Mouse (Mus musculus) embryonic stem cell, embryonic (primary cell): Measurements from ENCODE around the gene Gm42421.

Experiments
- CTCF ChIA-PET, 4 experiments: fragments of 300-600 bp in 2 of 4; fragments of 350-600 bp in 2 of 4; sonication (Branson Sonifier 250); formaldehyde crosslinking; loops; one replicate each; lab custom pipeline; 2022; ENCODE audit warnings: inconsistent platforms in 2 of 4; lab: Charles Lee
- POLR2A ChIA-PET, 4 experiments: fragments of 300-600 bp in 2 of 4; fragments of 350-600 bp in 2 of 4; sonication (Branson Sonifier 250); formaldehyde crosslinking; loops; one replicate each; lab custom pipeline; 2022; ENCODE audit warnings: antibody characterized with exemption in 4 of 4, inconsistent platforms in 1 of 4; lab: Charles Lee

The Gm42421 gene

DNA sequence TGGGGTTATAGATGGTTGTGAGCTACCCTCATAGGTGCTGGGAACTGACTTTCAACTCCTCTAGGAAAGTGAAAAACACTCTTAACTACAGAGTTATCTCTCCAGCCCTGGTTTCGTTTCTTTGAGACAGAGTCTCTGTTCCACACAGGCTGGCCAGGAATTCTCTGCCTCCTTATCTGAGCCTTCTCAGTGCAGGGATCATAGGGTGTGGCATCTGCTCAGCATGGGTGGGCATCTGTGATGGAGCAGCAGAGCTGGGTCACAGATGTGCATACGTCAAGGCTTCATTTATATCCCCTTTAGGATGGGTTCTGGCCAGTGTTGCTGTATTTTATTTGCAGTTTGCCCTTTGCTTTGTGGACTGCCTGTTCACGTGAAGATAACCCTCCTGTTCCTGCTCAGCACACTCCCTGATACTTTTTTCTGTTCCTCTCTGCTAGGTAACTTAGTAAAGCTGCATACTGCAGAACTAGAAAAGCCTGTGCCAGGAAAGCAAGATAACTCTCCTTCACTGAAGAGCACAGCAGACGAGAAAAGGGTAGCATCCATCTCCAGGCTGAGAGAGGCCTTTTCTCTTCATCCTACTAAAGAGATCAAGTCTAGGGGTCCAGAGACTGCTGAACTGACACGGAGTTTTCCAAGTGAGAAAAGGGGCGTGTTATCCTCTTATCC is 3.1 kb upstream of the Gm42421 start:
- CTCF ChIA-PET: interaction anchor here in 2 of 4 experiments (0.5 to 1.0 kb wide), 3 partner anchors 50 to 931 kb away, joined by 3 to 7 read pairs (median 3); no protein-coding TSS in a partner anchor
- POLR2A ChIA-PET: interaction anchor here in 2 of 4 experiments (0.6 to 4.1 kb wide), 8 partner anchors 8 to 620 kb away, joined by 3 to 18 read pairs (median 4); partner anchors contain the start of genes Aimp2 (in 2 of the 2), Pms2 (in 2 of the 2) and Rsph10b (in 1 of the 2)

DNA sequence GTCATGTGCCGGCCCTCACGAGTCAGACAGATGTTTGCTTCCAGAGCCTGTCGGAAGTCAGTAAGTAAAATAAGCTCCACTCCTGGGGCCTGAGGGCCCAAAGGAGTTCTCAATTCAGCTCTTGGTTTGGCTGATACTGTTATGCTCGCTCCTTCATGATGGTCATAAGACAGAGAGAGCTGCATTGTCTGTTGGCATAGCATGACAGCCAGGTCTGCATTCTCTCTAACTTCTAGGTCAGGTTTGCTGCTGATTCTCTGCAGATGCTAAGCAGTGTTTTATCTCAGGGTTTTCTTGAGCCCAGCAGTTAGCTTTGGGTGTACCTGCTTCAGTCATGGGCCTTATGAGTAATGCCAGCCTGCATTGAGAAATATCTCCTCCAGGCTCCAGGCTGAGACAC is 1.3 kb downstream of the Gm42421 start:
- ChIA-PET POLR2A (interaction anchor here in 1 of 4 experiments (1.2 kb wide), 1 partner anchor 55 kb away, joined by 6 read pairs; no protein-coding TSS in a partner anchor), CTCF (no interaction called here)

DNA sequence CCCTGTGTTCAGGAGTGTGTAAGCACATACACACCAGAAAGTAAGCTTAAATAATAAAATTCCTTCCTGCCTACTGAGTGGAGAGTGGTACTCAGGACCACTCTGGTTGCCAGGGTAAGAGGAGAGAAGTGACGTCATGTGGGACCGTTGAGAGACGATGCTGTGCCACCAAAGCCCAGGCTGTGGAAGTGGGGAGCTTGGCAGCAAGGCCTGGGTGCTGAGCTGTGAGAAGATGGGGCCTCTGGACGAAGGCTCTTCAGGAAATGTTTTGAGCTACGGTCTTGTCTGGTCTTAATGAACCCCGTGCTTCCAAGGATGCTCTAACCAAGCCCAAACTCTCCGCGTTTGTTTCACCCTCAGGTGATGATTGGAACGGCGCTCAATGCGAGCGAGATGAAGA is 2.7 kb downstream of the Gm42421 start:
- POLR2A ChIA-PET: interaction anchor here in 2 of 4 experiments (0.7 to 1.7 kb wide), 6 partner anchors 10 to 369 kb away, joined by 3 to 4 read pairs (median 3); no protein-coding TSS in a partner anchor
- CTCF ChIA-PET: interaction anchor here in 2 of 4 experiments (0.5 to 0.6 kb wide), 2 partner anchors 48 to 112 kb away, joined by 4 to 5 read pairs; no protein-coding TSS in a partner anchor

DNA sequence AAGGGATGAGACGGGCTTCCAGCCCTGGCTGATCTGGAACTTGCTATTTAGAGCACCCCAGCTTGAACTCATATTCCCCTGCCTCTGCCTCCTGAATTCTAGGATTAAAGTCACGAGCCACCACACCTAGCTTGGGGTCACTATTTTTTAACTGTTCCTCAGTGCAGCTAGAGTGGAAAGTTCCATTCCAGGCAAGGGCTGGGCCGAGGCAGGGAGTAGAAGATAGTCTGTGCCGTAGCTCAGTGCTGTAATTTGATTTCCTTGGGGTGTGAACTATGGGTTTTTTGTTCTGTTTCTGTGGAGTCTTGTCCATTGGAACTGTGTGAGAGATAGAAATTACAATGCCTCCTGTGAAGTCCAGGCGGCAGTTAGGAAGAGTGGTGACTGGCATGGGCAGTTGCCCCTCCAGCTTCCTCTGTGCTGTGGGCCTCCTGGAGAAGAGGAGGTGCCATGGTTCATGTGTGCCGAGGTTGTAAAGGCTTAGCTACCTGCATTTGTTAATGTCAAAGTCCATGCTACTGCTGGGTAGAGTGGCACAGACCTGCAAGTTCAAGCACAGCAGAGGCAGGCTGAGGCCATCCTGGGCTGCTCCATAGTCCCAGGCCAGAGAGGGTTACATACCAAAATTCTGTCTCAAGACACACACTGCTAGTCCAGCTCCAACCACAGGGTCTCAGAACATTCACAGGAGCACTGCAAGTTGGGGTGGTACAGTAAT is 4.0 kb downstream of the Gm42421 start:
- ChIA-PET CTCF (interaction anchor here in 3 of 4 experiments (0.6 to 2.6 kb wide), 17 partner anchors 9 to 863 kb away, joined by 3 to 19 read pairs (median 4); partner anchors contain the start of genes Aimp2 (in 1 of the 3) and Pms2 (in 1 of the 3)), POLR2A (interaction anchor here (0.6 to 2.3 kb wide), 30 partner anchors 8 to 544 kb away, joined by 3 to 18 read pairs (median 4); partner anchors contain the start of genes Aimp2 (in 4 of the 4), Pms2 (in 4 of the 4), Ccz1 (in 1 of the 4) and Cyth3 (in 1 of the 4))

DNA sequence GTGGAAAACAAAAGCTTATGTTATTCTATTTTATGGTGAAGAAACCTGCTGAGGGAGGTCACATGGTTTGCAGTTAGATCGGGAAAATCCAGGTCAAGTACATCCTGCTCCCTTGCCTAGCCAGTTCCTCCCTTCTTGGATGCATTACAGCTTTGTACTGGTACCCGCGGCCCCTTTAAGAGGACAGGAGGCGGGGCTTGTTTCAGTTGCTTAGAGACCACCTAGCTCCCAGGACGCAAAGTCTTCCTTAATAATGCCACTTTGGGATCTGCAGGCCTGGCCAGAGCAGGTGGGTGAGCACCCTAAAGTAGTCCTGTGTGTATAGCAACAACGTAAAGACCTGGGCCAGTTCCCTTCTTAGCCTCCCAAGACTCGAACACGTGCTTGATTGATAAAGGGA is 4.9 kb downstream of the Gm42421 start, which contains the start of gene Rsph10b:
Gene Rsph10b, plus strand, starts transcription at position 205 of the 400 bp plus-strand sequence.
- CTCF ChIA-PET: interaction anchor here in 3 of 4 experiments (0.5 to 2.6 kb wide), 18 partner anchors 9 to 671 kb away, joined by 3 to 19 read pairs (median 4); partner anchors contain the start of genes Aimp2 (in 2 of the 3) and Pms2 (in 2 of the 3)
- POLR2A ChIA-PET: interaction anchor here (0.6 to 2.3 kb wide), 25 partner anchors 8 to 613 kb away, joined by 3 to 18 read pairs (median 4); partner anchors contain the start of genes Aimp2 (in 3 of the 4), Pms2 (in 3 of the 4), Ccz1 (in 1 of the 4) and Cyth3 (in 1 of the 4)

DNA sequence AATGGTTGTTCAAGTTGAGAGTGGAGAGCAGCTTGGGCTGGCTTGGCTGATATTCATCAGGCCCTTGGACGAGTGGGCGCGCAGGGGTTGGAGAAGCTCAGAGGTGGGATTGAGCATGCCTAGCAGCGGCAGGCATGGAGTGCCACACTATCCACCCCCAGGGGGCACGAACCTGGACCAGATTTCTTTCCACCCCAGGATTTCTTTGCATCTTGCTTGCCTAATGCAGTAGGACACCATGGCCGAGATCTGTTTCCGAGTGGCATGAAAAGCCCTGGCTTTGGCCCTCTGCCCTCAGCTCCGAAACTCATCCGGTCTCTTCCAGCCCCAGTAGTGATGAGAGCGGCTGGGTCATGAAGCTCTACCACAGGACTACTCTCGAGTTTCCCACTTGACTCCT is 5.4 kb downstream of the Gm42421 start:
- ChIA-PET CTCF (interaction anchor here (0.5 to 2.6 kb wide), 14 partner anchors 13 to 366 kb away, joined by 3 to 19 read pairs (median 4); partner anchors contain the start of genes Aimp2 (in 2 of the 4) and Pms2 (in 2 of the 4)), POLR2A (interaction anchor here (0.7 to 2.3 kb wide), 21 partner anchors 8 to 612 kb away, joined by 3 to 18 read pairs (median 4); partner anchors contain the start of genes Aimp2 (in 2 of the 4), Pms2 (in 2 of the 4), Ankrd61 (in 1 of the 4) and Ccz1 (in 1 of the 4))

DNA sequence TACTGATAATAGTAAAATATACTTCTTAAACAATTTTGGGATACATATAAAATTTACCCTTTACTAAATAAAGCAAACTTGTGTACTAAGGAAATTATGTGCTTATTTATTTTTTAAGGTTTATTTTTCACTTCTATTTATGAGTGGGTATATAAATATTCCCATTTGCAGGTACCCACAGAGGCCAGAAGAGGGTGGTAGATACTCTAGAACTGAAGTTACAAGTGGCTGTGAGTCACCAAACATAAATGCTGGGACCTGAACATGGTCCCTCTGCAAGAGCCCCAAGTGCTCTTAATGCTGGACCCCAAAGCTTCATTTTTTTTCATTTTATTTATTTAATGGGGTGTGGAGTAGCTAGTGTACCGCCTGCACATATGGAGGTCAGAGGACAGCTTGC is 5.9 kb downstream of the Gm42421 start:
- POLR2A ChIA-PET: interaction anchor here in 3 of 4 experiments (0.7 to 2.3 kb wide), 11 partner anchors 7 to 611 kb away, joined by 3 to 18 read pairs (median 4); partner anchors contain the start of genes Aimp2 (in 1 of the 3), Ankrd61 (in 1 of the 3) and Pms2 (in 1 of the 3)

DNA sequence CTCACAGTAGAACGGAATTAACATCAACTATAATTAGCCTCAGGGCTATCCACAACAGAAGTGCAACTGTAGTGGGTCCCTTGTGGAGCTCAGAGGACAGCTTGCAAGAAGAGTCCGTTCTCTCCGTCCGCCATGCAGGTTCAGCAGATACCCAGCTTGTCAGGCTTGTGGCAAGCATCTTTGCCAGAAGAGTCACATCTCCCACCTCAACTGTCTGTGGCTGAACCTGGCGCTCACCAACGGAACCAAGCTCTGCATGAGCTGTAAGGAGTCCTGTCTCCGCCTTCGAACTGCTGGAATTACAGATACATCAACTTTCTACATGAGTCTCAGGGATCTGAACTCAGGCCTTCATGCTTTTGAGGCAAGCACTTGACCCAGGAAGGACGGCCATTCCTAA is 8.2 kb downstream of the Gm42421 start:
- CTCF ChIA-PET: interaction anchor here in 1 of 4 experiments (0.9 kb wide), 1 partner anchor 39 kb away, joined by 3 read pairs; no protein-coding TSS in a partner anchor
- POLR2A ChIA-PET: interaction anchor here in 1 of 4 experiments (1.4 kb wide), 1 partner anchor 27 kb away, joined by 3 read pairs; no protein-coding TSS in a partner anchor

More for the DNA sequence above, 5.9 kb downstream of the Gm42421 start:
- CTCF ChIA-PET: interaction anchor here in 3 of 4 experiments (0.9 to 2.6 kb wide), 7 partner anchors 12 to 66 kb away, joined by 3 to 19 read pairs (median 8); no protein-coding TSS in a partner anchor

DNA sequence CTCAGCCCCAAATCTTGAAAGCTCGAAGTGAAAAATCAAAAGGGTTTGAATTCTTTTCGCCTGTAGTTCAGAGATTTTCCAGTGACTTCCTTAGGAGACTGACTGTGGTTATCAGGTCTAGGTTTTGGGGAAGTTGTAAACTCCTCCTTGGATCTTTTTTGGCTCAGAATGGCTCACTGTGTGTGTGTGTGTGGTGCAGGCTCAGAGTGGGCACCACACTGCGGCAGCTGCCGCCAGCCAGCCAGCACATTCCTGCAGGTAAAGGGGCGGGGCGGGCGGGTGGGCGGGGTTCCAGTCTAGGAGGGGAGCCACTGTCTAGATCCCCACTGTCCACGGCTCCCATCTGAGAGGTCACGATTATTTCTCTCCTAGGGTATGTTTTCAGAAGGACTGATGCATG is 13.6 kb downstream of the Gm42421 start:
- CTCF ChIA-PET: interaction anchor here in 1 of 4 experiments (0.8 to 1.2 kb wide), 3 partner anchors 9 to 58 kb away, joined by 3 to 4 read pairs (median 3); partner anchors contain the start of gene Rsph10b

DNA sequence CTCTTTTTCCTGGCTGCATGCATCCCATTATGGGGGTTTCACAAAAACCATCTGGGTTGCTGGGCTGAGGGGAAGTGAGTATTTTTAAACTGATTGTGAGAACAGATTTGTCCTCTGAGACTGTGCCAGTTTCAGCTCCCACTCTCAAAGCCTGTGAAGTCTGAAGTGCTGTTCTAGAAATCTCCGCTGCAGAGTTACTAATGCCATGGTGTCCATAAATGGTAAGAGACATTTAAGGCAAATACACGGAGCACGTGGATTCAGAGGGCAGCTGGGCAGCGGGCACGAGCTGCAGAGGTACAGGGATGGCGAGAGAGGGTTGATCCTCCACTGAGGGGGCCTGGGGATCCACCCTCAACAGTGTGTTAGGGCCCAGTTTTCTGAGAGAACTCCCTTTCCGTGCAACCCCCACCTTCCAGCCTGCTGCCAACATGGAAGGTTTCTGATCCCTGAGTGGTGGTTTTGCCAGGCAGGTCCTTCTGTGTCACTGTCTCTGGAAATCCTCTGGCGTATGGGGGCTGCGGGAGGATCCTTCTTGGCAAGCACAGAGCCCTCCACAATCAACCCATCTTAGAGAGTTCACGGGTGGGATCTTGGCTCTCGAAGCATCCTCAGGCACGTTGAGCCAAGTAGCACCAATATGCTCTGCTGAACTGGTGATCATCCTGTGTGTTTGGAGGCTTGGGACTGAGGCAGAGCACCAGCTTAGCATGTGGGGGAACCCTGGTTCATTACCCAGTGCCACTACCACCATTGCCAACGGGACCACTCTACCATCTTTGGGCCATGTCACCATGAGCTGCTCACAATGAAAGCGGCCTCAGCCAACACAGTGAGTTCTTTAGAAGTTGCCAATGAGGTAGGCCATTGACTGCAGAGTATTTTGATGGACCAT is 15.5 kb downstream of the Gm42421 start:
- POLR2A ChIA-PET: no interaction called here
- CTCF ChIA-PET: interaction anchor here in 1 of 4 experiments (2.1 kb wide), 1 partner anchor 31 kb away, joined by 6 read pairs; no protein-coding TSS in a partner anchor

More for the DNA sequence above, 13.6 kb downstream of the Gm42421 start:
- POLR2A ChIA-PET: interaction anchor here in 3 of 4 experiments (0.5 to 2.1 kb wide), 10 partner anchors 8 to 1356 kb away, joined by 3 to 8 read pairs (median 3); partner anchors contain the start of genes Rsph10b (in 2 of the 3) and Usp42 (in 1 of the 3)

DNA sequence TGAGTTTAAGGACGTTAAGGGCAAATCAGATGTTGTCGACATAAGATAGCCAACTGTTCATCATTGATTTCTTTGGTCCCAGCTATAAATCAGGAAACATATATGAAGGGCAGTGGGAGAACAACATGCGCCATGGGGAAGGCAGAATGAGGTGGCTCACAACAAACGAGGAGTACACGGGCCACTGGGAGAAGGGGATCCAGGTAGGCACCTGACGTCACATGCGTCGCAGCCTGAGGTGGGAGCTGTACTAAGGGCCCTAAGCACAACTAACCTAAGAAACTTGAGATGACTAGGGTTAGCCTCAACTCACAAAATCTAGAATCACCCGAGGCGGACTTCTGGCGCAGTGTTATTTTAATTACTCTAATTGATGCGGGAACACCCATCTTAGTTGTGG is 20.4 kb downstream of the Gm42421 start:
- CTCF ChIA-PET: interaction anchor here in 2 of 4 experiments (0.8 to 1.2 kb wide), 2 partner anchors 15 to 259 kb away, joined by 3 to 4 read pairs; partner anchors contain the start of gene Rsph10b (in 1 of the 2)

DNA sequence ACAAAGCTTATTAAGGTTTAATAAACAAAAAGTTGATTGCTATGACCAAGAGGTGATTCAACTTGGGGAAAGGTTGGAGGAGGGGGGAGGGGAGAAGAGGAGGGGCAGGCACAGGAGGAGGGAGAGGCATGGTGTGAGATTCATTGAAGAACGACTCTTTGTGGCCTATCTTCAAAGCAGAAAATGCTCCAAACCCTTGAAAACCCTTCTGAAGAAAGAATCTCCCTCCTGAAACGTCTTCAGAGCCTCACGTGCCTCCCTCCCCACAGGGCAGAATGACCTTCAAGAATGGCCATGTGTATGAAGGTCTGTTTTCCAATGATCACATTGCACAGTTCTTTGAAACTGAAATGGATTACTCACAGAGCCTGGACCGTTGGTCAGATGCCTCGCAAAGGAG is 22.0 kb downstream of the Gm42421 start:
- CTCF ChIA-PET: interaction anchor here in 1 of 4 experiments (0.5 to 0.6 kb wide), 2 partner anchors 10 to 25 kb away, joined by 3 to 10 read pairs; no protein-coding TSS in a partner anchor
- POLR2A ChIA-PET: interaction anchor here in 1 of 4 experiments (0.6 to 1.0 kb wide), 3 partner anchors 9 to 165 kb away, joined by 3 to 7 read pairs (median 3); no protein-coding TSS in a partner anchor

More for the DNA sequence above, 20.4 kb downstream of the Gm42421 start:
- POLR2A ChIA-PET: interaction anchor here in 3 of 4 experiments (0.6 to 1.9 kb wide), 3 partner anchors 15 to 326 kb away, joined by 3 to 6 read pairs (median 3); partner anchors contain the start of genes Cyth3 (in 1 of the 3) and Rsph10b (in 1 of the 3)

DNA sequence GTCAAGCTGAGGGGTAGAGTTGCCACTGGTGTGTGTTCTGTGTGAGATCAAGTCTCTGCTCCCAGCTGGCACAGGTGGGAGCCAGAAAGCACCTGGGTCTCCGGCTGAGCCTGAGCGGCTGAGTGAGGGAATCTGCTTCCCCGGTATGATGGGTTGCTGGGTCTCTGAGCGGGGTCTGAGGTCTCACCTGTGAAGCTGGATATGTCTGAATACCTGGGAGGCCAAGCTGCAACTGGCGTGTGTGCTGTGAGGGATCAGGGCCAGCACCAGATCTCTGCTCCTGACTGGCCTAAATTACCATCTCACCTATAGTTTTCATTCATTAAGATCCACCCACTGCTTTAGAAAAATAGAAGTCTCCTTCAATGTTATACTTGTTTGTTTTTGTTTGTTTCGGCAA is 29.1 kb downstream of the Gm42421 start:
- CTCF ChIA-PET: interaction anchor here in 2 of 4 experiments (1.2 to 1.8 kb wide), 3 partner anchors 18 to 42 kb away, joined by 3 to 9 read pairs (median 5); no protein-coding TSS in a partner anchor
- POLR2A ChIA-PET: no interaction called here

DNA sequence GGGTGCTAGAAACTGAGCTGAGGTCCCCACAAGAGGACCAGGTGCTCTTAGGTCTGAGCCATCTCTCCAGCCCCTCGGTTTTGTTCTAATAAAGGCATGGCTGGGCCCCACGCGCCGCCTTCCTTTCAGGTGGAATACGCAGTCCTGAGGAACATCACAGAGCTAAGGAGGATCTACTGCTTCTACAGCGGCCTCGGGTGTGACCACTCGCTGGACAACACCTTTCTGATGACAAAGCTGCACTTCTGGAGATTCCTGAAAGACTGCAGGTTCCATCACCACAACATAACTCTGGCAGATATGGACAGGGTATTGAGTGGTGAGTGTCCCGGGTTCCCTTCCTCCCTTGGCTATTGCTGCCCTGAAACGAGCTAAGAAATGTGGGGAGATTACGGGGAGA is 31.6 kb downstream of the Gm42421 start:
- CTCF ChIA-PET: interaction anchor here in 2 of 4 experiments (1.0 to 1.8 kb wide), 2 partner anchors 15 to 22 kb away, joined by 5 to 8 read pairs; no protein-coding TSS in a partner anchor
- POLR2A ChIA-PET: interaction anchor here in 1 of 4 experiments (0.6 to 1.4 kb wide), 3 partner anchors 14 to 1496 kb away, joined by 3 read pairs; partner anchors contain the start of gene Ap5z1

DNA sequence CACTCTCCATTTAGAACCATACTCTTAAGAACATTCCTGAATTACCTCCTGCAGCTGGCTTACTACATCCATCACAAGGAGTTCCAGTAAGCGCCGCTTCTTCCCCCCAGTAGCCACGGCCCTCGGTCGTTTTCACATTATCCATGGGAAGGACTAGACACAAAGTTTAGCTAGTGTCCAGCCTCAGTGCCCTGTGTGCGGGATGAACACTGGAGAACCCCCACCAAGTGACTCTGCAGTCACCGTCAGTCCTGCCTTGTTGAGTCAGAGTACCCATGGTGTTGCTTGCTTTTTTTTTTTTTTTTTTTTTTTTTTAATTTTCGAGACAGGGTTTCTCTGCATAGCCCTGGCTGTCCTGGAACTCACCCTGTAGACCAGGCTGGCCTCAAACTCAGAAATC is 33.2 kb downstream of the Gm42421 start:
- ChIA-PET POLR2A (interaction anchor here in 1 of 4 experiments (1.4 kb wide), 1 partner anchor 12 kb away, joined by 3 read pairs; no protein-coding TSS in a partner anchor), CTCF (interaction anchor here (0.7 to 1.8 kb wide), 4 partner anchors 14 to 1037 kb away, joined by 3 to 8 read pairs (median 6); no protein-coding TSS in a partner anchor)
